Mouse (Mus musculus): Measurements from ENCODE around the gene Nupl1.

The Nupl1 gene

DNA sequence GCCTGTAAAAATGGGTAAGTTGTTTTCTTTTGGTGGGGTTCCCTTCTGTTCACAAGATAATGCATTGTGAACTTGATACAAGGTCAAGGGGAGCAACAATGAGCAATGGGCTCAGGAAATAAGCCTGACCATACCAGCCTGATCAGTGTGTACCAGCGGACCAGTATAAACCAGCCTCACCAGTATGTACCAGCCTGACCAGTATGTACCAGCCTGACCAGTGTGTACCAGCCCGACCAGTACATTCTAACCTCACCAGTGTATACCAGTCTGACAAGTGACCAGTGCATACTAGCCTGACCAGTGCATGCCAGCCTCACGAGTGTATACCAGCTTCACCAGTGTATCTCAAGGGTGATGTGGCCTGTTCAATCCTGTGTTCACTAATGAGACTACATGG lies 87.9 kb downstream of the Nupl1 start:
- no peak for DNase-seq (ENCODE audit: low read depth, low spot score)

DNA sequence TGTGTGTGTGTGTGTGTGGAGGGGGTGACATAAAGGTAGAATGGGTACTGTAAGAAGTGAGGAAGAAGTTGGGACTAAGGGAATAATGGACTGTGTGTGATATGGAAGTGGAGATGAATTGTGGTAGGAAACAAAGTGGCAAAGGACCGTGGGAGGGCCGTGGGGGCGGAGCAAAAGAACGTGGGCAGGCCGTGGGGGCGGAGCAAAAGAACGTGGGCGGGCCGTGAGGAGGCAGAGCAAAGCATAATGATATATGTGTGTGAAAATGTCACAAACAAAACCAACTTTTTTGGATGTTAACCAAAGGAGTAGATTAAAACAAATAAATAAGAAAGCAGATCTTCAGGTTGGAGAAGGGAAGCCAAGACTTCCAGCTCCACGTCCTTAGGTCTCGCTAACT lies 98.9 kb downstream of the Nupl1 start:
- no peak for DNase-seq (ENCODE audit: low read depth, low spot score)

DNA sequence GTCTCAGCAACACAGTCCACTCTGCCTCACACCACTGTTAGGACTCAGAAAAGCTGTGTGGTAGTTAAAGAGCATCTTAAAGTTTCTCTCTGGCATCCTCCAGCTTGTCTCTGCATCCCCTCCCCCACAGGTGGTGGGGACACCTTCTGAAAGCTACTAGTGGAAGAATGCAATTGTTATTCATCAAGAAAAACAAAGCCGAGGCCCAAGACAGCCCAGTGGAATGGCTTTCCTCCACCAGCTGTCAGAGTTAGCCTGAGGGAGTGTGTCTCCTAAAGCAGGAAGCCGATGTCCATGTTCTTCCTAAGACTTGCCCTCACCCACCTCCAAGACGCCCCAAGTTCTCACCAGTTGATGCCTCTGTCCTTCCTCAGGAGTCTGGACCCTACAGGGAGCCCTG lies 102.3 kb downstream of the Nupl1 start:
- no peak for DNase-seq (ENCODE audit: low read depth, low spot score)

DNA sequence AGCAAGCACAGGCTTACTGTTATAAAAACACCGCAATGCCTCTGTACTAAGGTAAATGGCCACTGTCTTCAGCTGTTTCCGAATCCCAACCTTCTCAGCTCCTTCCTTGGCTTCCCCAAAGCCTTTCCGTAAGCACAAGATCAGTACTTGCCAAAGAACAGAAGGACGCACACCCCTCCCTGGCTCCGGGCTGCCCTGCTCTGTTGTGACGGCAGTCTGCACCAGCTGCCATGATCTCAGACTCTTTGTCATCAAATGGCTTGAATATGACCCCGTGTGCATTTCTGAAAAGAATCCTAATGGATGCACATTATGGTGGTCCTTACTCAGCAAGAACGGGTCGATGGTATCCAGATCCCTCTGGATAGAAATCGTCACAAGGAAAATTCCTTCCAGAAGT lies 108.0 kb downstream of the Nupl1 start:
- DNase-seq (ENCODE audit: low read depth, low spot score): no peak

DNA sequence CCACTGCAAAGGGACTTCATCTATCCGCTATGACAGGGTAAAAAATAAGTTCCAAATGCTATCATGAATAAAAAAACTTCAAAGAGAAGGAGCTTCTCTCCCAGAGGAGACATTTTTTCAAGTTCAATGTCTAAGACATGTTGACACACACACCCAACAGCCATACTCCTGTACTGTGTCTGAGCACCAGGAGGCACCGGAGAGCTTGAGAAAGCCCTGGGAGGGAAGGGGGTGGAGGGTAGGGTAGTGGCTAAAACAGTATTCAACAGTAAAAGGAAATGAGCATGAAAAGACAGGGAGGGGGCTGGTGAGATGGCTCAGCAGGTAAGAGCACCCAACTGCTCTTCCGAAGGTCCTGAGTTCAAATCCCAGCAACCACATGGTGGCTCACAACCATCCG lies 112.9 kb downstream of the Nupl1 start:
- no peak for DNase-seq (ENCODE audit: low read depth, low spot score)

DNA sequence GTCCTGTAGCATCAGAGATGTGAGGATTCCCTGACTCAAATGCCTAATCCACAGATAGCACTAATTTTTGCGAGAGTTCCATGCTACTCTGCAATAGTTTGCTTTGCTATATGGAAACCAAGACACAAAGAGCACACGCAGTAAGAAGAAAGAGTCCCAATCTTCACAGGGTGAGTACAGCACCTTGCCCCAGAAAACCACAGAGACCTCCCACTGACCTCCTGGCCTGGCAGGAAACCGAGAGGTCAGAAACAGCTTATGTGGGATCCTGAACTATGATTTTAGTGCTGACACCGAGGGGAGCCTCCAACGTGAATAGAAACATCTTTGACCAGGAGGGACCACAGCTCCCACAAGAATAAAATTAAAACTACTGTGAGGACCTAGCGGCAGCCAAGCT lies 113.4 kb downstream of the Nupl1 start:
- DNase-seq (ENCODE audit: low read depth, low spot score): no peak

DNA sequence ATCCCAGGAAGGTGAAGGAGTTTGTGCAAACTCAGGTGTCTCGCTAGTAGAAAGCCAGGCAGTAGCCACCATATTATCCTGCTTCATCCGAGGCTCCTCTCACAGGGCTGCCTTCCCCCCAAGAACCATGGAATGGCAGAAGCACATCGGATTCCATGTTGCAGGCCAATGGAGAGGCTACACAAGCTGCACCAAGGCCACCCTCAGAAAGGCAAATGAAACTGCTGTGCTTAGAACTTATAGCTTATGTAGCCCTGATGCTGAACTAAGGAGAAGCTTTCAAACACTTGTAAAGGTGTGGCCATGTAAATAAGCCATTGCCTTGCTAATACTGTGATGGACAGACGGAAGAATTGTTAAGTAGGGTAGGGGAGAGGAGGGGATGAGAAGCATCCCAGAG lies 115.4 kb downstream of the Nupl1 start:
- no peak for DNase-seq (ENCODE audit: low read depth, low spot score)

DNA sequence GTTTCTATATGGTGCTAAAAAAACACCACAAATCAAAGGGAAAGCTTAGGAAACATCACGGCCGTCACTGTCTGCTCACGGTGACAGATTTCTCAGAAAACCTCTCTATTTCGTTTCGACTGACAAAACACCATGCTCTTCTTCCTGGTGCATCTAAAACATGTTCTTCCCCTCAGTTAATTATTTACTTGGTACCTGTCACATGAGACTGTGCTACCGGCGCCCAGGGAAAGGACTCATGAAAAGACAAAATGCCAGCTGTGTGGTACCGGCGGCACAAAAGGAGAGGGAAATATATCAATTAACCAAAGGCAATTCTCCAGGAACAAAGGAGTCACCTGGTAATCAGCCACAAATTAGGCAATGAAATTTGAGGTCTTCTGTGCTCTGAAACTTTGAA lies 116.5 kb downstream of the Nupl1 start:
- no peak for DNase-seq (ENCODE audit: low read depth, low spot score)
